Mouse (Mus musculus) megakaryocyte, embryonic 14.5 days (primary cell): ENCODE measurements around the gene Cadm1.

Source experiments
- FLI1 ChIP-seq: IDR thresholded peaks from 2 replicates; pipeline ENCODE4 v1.6.1; 2012; ENCODE audit warnings: low read length, inconsistent platforms, mixed read lengths
- GATA1 ChIP-seq: IDR thresholded peaks from 3 replicates; pipeline ENCODE4 v1.6.1; 2012; ENCODE audit warnings: mixed read lengths, low read length, inconsistent platforms, borderline replicate concordance

- TF ChIP-seq GATA1 = no peak
- no peak for TF ChIP-seq FLI1
These were observed 313.4 kb downstream of the Cadm1 start for GRCm38 (mm10) chr9:47843328-47843727.
